Mouse (Mus musculus): Measurements from ENCODE around the gene Heatr3.

Gene Heatr3

GRCm38 (mm10) chr8:88137748-88138484, at the start of gene Heatr3:
Heatr3 (plus strand) TSS chr8:88137855.
- DNase-seq: peak; percentile 94 to 96

DNA sequence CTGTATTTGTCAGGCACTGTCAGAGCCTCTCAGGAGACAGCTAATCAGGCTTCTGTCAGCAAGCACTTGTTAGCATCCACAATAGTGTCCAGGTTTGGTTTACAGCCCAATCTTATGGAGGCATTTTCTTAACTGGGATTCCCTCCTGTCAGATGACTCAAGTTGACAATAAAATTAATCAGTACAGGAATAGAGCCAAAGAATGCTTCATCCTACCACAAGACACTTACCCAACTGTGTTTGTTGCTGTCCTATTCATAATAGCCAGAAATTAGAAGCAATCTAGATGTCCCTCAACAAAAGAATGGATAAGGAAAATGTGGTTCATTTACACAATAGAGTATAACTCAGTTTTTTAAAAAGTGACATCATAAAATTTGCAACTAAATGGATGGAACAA, 49.6 kb upstream of the Heatr3 start:
- no peak for DNase-seq

GRCm38 (mm10) chr8:88091661-88092060, 46.0 kb upstream of the Heatr3 start:
- DNase-seq: no peak

DNA sequence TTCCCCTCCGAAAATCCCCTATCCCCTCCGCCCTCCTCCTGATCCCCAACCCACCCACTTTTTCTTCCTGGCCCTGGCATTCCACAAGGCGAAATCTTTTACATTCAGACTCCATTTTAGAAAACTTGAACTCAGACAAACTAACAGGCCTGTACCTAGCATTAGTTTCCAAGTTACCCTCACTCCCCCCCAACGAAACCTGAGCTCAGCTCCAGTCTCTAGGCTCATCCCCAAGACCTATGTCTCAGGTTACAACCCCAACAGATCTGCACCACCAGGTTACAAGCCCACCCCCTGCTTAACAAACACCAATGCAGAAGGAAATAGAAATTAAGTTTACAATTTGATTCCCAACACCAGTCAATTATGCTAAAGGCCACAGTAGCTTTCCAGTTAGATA, 44.3 kb upstream of the Heatr3 start:
- DNase-seq: no peak

DNA sequence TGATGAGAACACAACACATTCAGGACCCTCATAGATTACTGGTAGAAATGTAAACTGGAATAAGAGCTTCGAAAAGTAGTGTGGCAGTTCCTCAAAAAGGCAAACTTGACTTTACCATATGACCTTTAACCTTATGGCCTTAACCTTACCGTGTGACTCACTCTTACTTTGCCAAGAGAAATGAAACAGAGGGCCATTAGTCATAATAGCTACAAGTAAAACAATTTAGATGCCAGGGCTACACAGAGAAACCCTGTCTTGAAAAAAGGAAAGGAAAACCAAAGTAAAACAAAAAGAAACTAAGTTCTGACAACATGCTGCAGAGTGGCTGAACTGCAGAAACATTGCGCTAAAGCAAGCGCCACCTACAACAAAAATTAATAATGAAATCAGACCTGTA, 38.8 kb upstream of the Heatr3 start:
- no peak for DNase-seq

- DNase-seq: peak; percentile 39 to 40
Measured at GRCm38 (mm10) chr8:88099526-88099925, 38.1 kb upstream of the Heatr3 start.

DNA sequence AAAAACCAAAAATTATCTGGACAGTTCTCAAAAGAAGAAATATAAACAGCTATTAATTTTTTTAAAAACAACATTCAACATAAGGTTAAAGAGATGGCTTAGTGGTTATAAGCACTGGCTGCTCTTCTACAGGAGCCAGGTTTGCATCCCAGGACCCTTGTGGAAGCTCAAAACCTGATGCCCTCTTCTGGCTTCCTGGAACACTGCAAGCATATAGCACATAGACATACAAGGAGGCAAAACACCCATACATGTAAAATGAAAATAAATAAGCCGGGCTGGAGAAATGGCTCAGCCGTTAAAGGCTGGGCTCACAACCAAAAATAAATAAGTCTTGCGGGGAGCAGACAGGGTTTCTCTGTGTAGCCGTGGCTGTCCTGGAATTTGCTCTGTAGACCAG, 28.4 kb upstream of the Heatr3 start:
- DNase-seq: no peak

- DNase-seq: peak; percentile 89 to 95
Measured at GRCm38 (mm10) chr8:88118456-88119036, 19.1 kb upstream of the Heatr3 start, which contains the start of gene Cnep1r1. Cnep1r1 (plus strand) TSS chr8:88118769.

GRCm38 (mm10) chr8:88119076-88119475, 18.6 kb upstream of the Heatr3 start:
- DNase-seq: peak; percentile 11 to 35

GRCm38 (mm10) chr8:88124850-88125249, 12.8 kb upstream of the Heatr3 start:
- DNase-seq: no peak

GRCm38 (mm10) chr8:88129397-88129796, 8.3 kb upstream of the Heatr3 start:
- DNase-seq: no peak

DNA sequence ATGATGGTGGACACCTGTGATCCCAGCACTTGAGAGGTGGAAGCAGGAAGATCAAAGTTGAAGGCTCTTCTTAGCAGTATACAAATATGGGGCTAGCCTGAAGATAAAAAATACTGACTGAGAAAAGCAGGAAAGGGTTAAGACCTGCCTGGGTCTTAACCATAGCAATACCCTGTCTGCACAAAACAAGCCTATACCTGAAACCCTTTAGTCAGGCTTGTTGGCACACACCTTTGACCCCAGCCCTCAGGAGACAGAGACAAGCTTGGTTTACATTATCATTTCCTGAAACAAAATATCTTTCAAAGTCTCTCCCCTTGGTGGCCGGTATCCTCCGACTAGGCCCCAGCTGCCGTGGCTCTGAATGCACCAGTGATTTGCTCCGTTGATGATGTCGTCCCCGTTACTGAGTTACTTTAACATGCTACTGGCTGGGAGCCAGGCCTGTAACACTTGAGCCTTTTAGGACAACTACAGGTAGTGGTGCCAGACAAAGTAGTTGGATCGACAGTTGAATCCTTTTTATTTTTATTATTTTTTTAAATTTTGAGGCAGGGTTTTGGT, 6.8 kb upstream of the Heatr3 start:
- DNase-seq: no peak

DNA sequence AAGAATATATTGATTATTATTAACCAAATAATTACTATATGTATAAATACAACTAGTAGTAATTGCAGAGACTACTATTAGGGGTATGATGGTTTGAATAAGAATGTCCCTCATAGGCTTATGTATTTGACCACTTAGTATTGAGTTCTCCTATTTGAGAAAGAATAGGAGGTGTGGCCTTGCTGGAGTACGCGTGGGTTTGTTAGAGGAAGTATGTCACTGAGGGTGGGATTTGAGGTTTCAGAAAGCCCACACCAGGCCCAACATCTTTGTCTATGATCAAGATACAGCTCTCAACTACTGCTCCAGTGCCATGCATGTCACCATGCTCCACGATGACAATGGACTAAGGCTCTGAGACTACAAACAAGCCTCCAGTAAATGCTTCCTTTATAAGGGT, 1.6 kb downstream of the Heatr3 start:
- no peak for DNase-seq

DNA sequence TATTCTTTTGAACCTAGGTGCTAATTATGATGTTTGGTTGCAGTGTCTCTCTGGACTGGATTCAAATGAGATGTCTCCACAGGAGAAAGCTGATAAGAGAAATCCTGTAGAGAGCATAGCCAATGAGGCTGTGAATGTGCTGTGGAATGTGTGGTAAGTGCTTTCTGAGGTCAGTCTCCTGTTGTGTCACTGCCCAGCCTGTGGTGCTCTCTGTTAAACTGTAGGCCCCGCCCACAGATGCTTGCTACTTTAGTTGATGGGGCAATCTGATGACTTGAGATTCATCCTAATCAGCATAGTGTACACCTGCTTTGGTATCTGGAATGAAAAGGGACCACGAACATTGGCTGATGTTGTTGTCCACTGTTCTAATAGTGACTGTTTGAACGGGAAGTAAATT, 4.0 kb downstream of the Heatr3 start:
- no peak for DNase-seq

DNA sequence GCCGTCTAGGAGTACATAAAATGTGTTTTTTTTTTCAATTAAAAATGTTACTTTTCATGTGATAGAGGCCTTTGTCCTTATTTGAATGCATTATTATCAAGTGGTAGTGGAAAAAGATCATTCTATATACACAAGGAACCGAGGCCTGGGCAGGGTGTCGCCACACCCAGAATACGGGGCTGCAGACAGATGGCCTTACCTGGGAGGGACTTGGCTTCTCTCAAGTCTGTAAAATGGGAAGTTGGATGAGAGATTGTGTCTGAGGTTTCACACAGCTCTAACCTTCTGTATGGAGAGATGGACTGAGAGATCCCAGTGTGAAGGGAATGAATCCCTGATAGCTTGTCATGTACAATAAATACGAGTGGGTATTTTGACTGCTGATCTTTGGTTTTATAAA, 6.4 kb downstream of the Heatr3 start:
- peak; percentile 28 to 30 for DNase-seq

- DNase-seq: no peak
Measured at GRCm38 (mm10) chr8:88150910-88151371, 13.3 kb downstream of the Heatr3 start.

GRCm38 (mm10) chr8:88160237-88160995, 22.8 kb downstream of the Heatr3 start:
- DNase-seq: no peak

DNA sequence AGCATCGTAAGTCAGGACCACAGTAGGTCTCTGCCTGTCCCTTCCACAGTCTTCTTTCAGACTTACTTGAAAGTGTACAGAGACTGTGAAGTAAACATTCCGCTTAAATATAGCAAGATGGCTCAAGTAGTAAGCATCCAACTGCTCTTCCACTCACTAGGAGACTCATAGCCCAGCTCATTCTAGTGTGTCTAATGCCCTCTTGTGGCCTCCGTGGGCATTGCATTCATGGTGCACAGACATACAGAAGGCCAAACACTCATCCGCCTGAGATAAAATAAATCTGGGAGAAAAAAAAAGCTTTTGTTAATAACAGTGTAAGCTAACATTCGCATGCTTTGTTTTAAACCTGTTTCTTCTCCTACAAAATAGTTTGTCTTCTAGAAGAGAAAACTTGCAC, 23.8 kb downstream of the Heatr3 start:
- peak; percentile 51 to 57 for DNase-seq

- DNase-seq: no peak
Measured at GRCm38 (mm10) chr8:88175264-88175663, 37.6 kb downstream of the Heatr3 start.

DNA sequence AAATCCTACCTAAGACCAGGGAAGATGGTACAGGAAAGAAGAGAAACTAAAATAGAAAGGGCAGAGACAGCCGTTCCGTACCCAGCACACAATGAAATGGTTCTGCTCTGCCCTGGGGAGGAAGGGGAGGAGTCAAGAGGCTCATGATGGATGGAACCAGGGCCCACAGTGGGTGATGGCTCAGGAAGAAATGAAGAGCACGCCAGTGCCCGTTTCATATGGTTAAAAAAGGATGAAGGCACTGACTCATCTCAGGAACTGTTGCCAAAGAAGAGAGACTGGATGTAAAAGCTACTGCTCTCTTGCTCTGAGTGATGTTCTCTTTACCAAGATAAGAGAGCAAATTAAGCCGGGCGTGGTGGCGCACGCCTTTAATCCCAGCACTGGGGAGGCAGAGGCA, 39.6 kb downstream of the Heatr3 start:
- DNase-seq: no peak

- DNase-seq: no peak
Measured at GRCm38 (mm10) chr8:88183121-88183520, 45.5 kb downstream of the Heatr3 start.

GRCm38 (mm10) chr8:88184914-88185313, 47.3 kb downstream of the Heatr3 start:
- DNase-seq: no peak

DNA sequence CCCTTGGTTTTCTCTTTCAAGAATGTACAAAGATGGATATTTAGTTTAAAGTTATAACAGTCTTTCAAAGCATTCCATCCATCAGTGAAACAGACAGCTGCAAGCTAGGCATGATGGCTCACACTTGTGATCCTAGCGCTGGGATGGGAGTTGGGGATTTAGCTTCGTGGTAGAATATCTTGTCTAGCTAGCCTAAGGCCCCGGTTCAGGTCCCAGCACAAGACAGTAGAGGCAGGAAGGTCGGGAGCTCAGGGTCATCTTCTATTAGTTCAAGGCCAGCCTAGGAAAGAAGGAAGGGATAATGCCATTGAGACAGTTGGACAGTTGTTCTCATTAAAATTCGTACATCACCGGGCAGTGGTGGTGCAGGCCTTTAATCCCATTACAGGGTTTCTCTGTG, 48.1 kb downstream of the Heatr3 start:
- DNase-seq: no peak

GRCm38 (mm10) chr8:88197328-88197727, 59.7 kb downstream of the Heatr3 start:
- no peak for DNase-seq
